Mouse (Mus musculus) lung, adult 18-20 months (tissue): ENCODE results near the gene Cald1.

Experiments
- DNase-seq, 2 experiments: peaks; one replicate each; pipeline ENCODE4 v3.0.0; 2022; ENCODE audit warnings: mixed read lengths in 2 of 2

Gene Cald1

GRCm38 (mm10) chr6:34671355-34671754 is 73.1 kb downstream of the Cald1 start:
- DNase-seq: no peak

GRCm38 (mm10) chr6:34674416-34674815 is 76.1 kb downstream of the Cald1 start:
- no peak for DNase-seq

- peak; percentile 35 to 40 for DNase-seq
Measured at GRCm38 (mm10) chr6:34674897-34675296, 76.6 kb downstream of the Cald1 start.

- no peak for DNase-seq
Measured at GRCm38 (mm10) chr6:34682126-34682525, 83.8 kb downstream of the Cald1 start.

GRCm38 (mm10) chr6:34684886-34685285 is 86.6 kb downstream of the Cald1 start:
- peak in 1 of 2 experiments; percentile 5 for DNase-seq

GRCm38 (mm10) chr6:34688971-34689370 is 90.7 kb downstream of the Cald1 start:
- no peak for DNase-seq

- no peak for DNase-seq
Measured at GRCm38 (mm10) chr6:34691416-34691815, 93.1 kb downstream of the Cald1 start.

GRCm38 (mm10) chr6:34694096-34694495 is 95.8 kb downstream of the Cald1 start:
- no peak for DNase-seq

- no peak for DNase-seq
Measured at GRCm38 (mm10) chr6:34703421-34704120, 105.3 kb downstream of the Cald1 start.

GRCm38 (mm10) chr6:34707521-34707920 is 109.2 kb downstream of the Cald1 start:
- no peak for DNase-seq

- peak; percentile 39 to 63 for DNase-seq
Measured at GRCm38 (mm10) chr6:34708650-34709265, 110.5 kb downstream of the Cald1 start.

- DNase-seq: peak; percentile 61 to 82
Measured at GRCm38 (mm10) chr6:34709289-34709688, 111.0 kb downstream of the Cald1 start.

GRCm38 (mm10) chr6:34709946-34710682 is 111.8 kb downstream of the Cald1 start:
- no peak for DNase-seq

GRCm38 (mm10) chr6:34710848-34711247 is 112.5 kb downstream of the Cald1 start:
- DNase-seq: no peak

- DNase-seq: no peak
Measured at GRCm38 (mm10) chr6:34711620-34712019, 113.3 kb downstream of the Cald1 start.

- DNase-seq: no peak
Measured at GRCm38 (mm10) chr6:34713169-34713568, 114.9 kb downstream of the Cald1 start.

- no peak for DNase-seq
Measured at GRCm38 (mm10) chr6:34713777-34714176, 115.5 kb downstream of the Cald1 start.

GRCm38 (mm10) chr6:34714612-34715011 is 116.3 kb downstream of the Cald1 start:
- peak in 1 of 2 experiments; percentile 45 for DNase-seq

GRCm38 (mm10) chr6:34716206-34716887 is 118.0 kb downstream of the Cald1 start:
- DNase-seq: no peak

GRCm38 (mm10) chr6:34716888-34717635 is 118.8 kb downstream of the Cald1 start:
- peak in 1 of 2 experiments; percentile 53 for DNase-seq

GRCm38 (mm10) chr6:34717651-34718050 is 119.4 kb downstream of the Cald1 start:
- DNase-seq: no peak

GRCm38 (mm10) chr6:34719141-34719680 is 120.9 kb downstream of the Cald1 start:
- no peak for DNase-seq
